Mouse (Mus musculus) T-helper 17 cell (primary cell): Measurements from ENCODE around the gene BC049715.
"Not testable (repeated sequence)": the region's sequence is repeated elsewhere in the genome, so short reads cannot be mapped to it uniquely, and the experiment has no call there.

Source experiments
- in situ Hi-C, 2 experiments: fragments of 300-600 bp; cut with MboI, MseI; formaldehyde crosslinking; loops; 1 replicate in 1 of 2; 2 replicates in 1 of 2; pipeline ENCODE4 v1.15.1; 2025; ENCODE audit warnings: high pct_unique_total_duplicates in 2 of 2

Gene BC049715

GRCm38 (mm10) chr6:136883961-136884360, 56.5 kb downstream of the BC049715 start:
- in situ Hi-C loops = no loop called here

- in situ Hi-C loops = not testable (repeated sequence)
Observed at GRCm38 (mm10) chr6:136884766-136885165, 57.3 kb downstream of the BC049715 start.

GRCm38 (mm10) chr6:136887854-136888253, 60.4 kb downstream of the BC049715 start:
- in situ Hi-C loops = no loop called here

DNA sequence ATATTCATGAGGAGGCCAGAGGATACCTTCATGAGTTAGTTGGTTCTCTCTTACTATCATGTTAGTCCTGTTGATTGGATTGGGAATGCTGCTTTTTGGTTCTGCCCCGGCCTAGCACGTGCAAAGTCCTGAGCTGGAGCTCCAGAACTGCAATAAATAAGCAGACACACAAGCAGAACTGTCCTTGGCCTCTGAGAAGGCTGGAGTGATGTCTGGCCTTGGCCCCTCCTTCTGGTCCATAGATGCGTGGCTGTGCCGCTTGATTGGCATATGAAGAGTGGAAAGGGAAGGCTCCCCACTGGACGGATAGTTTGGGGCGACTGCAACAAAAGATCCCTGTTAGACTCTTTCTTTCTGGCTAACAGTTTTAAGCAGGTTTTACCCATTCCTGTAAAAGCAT, 61.6 kb downstream of the BC049715 start:
- in situ Hi-C loops = no loop called here

GRCm38 (mm10) chr6:136889554-136889953, 62.1 kb downstream of the BC049715 start:
- in situ Hi-C loops = no loop called here
